Mouse (Mus musculus) retina, embryonic 14.5 days (tissue): ENCODE measurements around the gene Slc30a3.
A peak's percentile ranks its signal among the peaks of the same experiment; 100 is the strongest.
"Not testable (repeated sequence)": the region's sequence is repeated elsewhere in the genome, so short reads cannot be mapped to it uniquely, and the experiment has no call there.

Experiments
- DNase-seq: peaks from one replicate; pipeline ENCODE4 v3.0.0-alpha.2; 2015; ENCODE audit warnings: low spot score

Slc30a3 gene

GRCm38 (mm10) chr5:31093151-31094041, 14.6 kb downstream of the Slc30a3 start:
- DNase-seq, result peak; percentile 58

- DNase-seq, result peak; percentile 18
Observed at GRCm38 (mm10) chr5:31092231-31092975, 15.6 kb downstream of the Slc30a3 start.

GRCm38 (mm10) chr5:31087131-31087530, 20.9 kb downstream of the Slc30a3 start:
- no peak for DNase-seq

GRCm38 (mm10) chr5:31086606-31087005, 21.4 kb downstream of the Slc30a3 start:
- DNase-seq, result no peak

GRCm38 (mm10) chr5:31083949-31084348, 24.1 kb downstream of the Slc30a3 start:
- DNase-seq, result peak; percentile 47

GRCm38 (mm10) chr5:31082935-31083625, 25.0 kb downstream of the Slc30a3 start:
- DNase-seq, result peak; percentile 7

- peak; percentile 63 for DNase-seq
Observed at GRCm38 (mm10) chr5:31082355-31082754, 25.7 kb downstream of the Slc30a3 start.

- peak; percentile 72 for DNase-seq
Observed at GRCm38 (mm10) chr5:31081386-31081785, 26.7 kb downstream of the Slc30a3 start.

GRCm38 (mm10) chr5:31080795-31081164, 27.3 kb downstream of the Slc30a3 start:
- no peak for DNase-seq

- no peak for DNase-seq
Observed at GRCm38 (mm10) chr5:31080059-31080794, 27.8 kb downstream of the Slc30a3 start.

- DNase-seq, result no peak
Observed at GRCm38 (mm10) chr5:31076346-31076745, 31.7 kb downstream of the Slc30a3 start.

- DNase-seq, result no peak
Observed at GRCm38 (mm10) chr5:31073176-31073575, 34.9 kb downstream of the Slc30a3 start.

GRCm38 (mm10) chr5:31071821-31072220, 36.2 kb downstream of the Slc30a3 start:
- DNase-seq, result no peak

GRCm38 (mm10) chr5:31071059-31071458, 37.0 kb downstream of the Slc30a3 start:
- no peak for DNase-seq

- no peak for DNase-seq
Observed at GRCm38 (mm10) chr5:31069810-31070209, 38.2 kb downstream of the Slc30a3 start.

- DNase-seq, result peak; percentile 36
Observed at GRCm38 (mm10) chr5:31055216-31056140, 52.6 kb downstream of the Slc30a3 start.

- DNase-seq, result peak; percentile 96
Observed at GRCm38 (mm10) chr5:31054261-31055215, 53.5 kb downstream of the Slc30a3 start, which contains the start of gene Cad. TSS of gene Cad (plus strand) at chr5:31054780.

GRCm38 (mm10) chr5:31053728-31054127, 54.3 kb downstream of the Slc30a3 start:
- DNase-seq, result not testable (repeated sequence)

- DNase-seq, result no peak
Observed at GRCm38 (mm10) chr5:31050427-31050826, 57.6 kb downstream of the Slc30a3 start.
